Mouse (Mus musculus): ENCODE results near the gene Pagr1a. TPM values are rescaled to one million over a fixed set of nuclear protein-coding genes. Genes with fewer than 3 reads are reported as not detected.
A peak's percentile ranks its signal among the peaks of the same experiment; 100 is the strongest.

Pagr1a gene
- polyA plus RNA-seq, 1 experiment, result 105 TPM

- Histone ChIP-seq H3K27ac (ENCODE audit: insufficient read depth, low read length) (peak overlapping the region; percentile 98), H3K27me3 (ENCODE audit: control insufficient read depth, insufficient read depth, low read length) (no peaks in the 10 kb centered on the region), H3K4me3 (replicated peaks; ENCODE audit: insufficient read depth, low read depth, low read length) (no peak overlapping the region), H3K4me1 (ENCODE audit: control insufficient read depth, insufficient read depth, low read length) (peaks cover 50% of the 10 kb centered on the region)
- peak; percentile 98 to 100 for DNase-seq
- no peak for TF ChIP-seq CTCF (IDR thresholded peaks at IDR 0.05; ENCODE audit: borderline replicate concordance, insufficient read depth, low read depth, low read length)
- 0 out of 2 replicates have a peak, but pooled peaks have one; percentile 28 for TF ChIP-seq POLR2A (IDR thresholded peaks at IDR 0.05; ENCODE audit: borderline replicate concordance, insufficient read depth, low read length)
- WGBS, result 10% methylated on average over 9 of the region's 9 CpGs
These were observed 8.7 kb downstream of the Pagr1a start for GRCm38 (mm10) chr7:127008239-127009019.

GRCm38 (mm10) chr7:127007313-127008024 lies 9.7 kb downstream of the Pagr1a start:
- H3K4me1 ChIP-seq (ENCODE audit: control insufficient read depth, insufficient read depth, low read length), result peaks cover 44% of the 10 kb centered on the region
- H3K27ac ChIP-seq (ENCODE audit: insufficient read depth, low read length), result peak overlapping the region; percentile 97
- peak; percentile 45 to 50 for DNase-seq
- TF ChIP-seq POLR2A (IDR thresholded peaks at IDR 0.05; ENCODE audit: borderline replicate concordance, insufficient read depth, low read length), result no peak
- TF ChIP-seq CTCF (IDR thresholded peaks at IDR 0.05; ENCODE audit: borderline replicate concordance, insufficient read depth, low read depth, low read length), result no peak
- H3K27me3 ChIP-seq (ENCODE audit: control insufficient read depth, insufficient read depth, low read length), result no peaks in the 10 kb centered on the region
- H3K4me3 ChIP-seq (replicated peaks; ENCODE audit: insufficient read depth, low read depth, low read length), result no peak overlapping the region
- 65% methylated on average over 6 of the region's 6 CpGs for WGBS

- no peak for TF ChIP-seq CTCF (IDR thresholded peaks at IDR 0.05; ENCODE audit: borderline replicate concordance, insufficient read depth, low read depth, low read length)
- TF ChIP-seq POLR2A (IDR thresholded peaks at IDR 0.05; ENCODE audit: borderline replicate concordance, insufficient read depth, low read length), result no peak
- no peak for DNase-seq
- no peak overlapping the region for H3K27ac ChIP-seq (ENCODE audit: insufficient read depth, low read length)
- peaks cover 25% of the 10 kb centered on the region for H3K4me1 ChIP-seq (ENCODE audit: control insufficient read depth, insufficient read depth, low read length)
- H3K4me3 ChIP-seq (replicated peaks; ENCODE audit: insufficient read depth, low read depth, low read length), result no peak overlapping the region
- 57% methylated on average over 4 of the region's 4 CpGs for WGBS
- H3K27me3 ChIP-seq (ENCODE audit: control insufficient read depth, insufficient read depth, low read length), result no peaks in the 10 kb centered on the region
These were observed 12.9 kb downstream of the Pagr1a start for GRCm38 (mm10) chr7:127004122-127004875.

GRCm38 (mm10) chr7:127003620-127004019 lies 13.5 kb downstream of the Pagr1a start:
- no peak overlapping the region for H3K4me3 ChIP-seq (replicated peaks; ENCODE audit: insufficient read depth, low read depth, low read length)
- TF ChIP-seq POLR2A (IDR thresholded peaks at IDR 0.05; ENCODE audit: borderline replicate concordance, insufficient read depth, low read length), result no peak
- no peak for TF ChIP-seq CTCF (IDR thresholded peaks at IDR 0.05; ENCODE audit: borderline replicate concordance, insufficient read depth, low read depth, low read length)
- no peak for DNase-seq
- H3K27me3 ChIP-seq (ENCODE audit: control insufficient read depth, insufficient read depth, low read length), result no peaks in the 10 kb centered on the region
- WGBS, result 96% methylated on average over 5 of the region's 5 CpGs
- no peak overlapping the region; the same call in 1 of the 2 replicates for H3K27ac ChIP-seq (ENCODE audit: insufficient read depth, low read length)
- peaks cover 19% of the 10 kb centered on the region for H3K4me1 ChIP-seq (ENCODE audit: control insufficient read depth, insufficient read depth, low read length)

GRCm38 (mm10) chr7:126999568-126999967 lies 17.6 kb downstream of the Pagr1a start:
- 87% methylated on average over 10 of the region's 10 CpGs for WGBS
- Histone ChIP-seq H3K27ac (ENCODE audit: insufficient read depth, low read length) (no peak overlapping the region), H3K4me1 (ENCODE audit: control insufficient read depth, insufficient read depth, low read length) (no peaks in the 10 kb centered on the region), H3K27me3 (ENCODE audit: control insufficient read depth, insufficient read depth, low read length) (no peaks in the 10 kb centered on the region), H3K4me3 (replicated peaks; ENCODE audit: insufficient read depth, low read depth, low read length) (no peak overlapping the region)
- DNase-seq, result no peak
- no peak for TF ChIP-seq CTCF (IDR thresholded peaks at IDR 0.05; ENCODE audit: borderline replicate concordance, insufficient read depth, low read depth, low read length)
- no peak for TF ChIP-seq POLR2A (IDR thresholded peaks at IDR 0.05; ENCODE audit: borderline replicate concordance, insufficient read depth, low read length)

- DNase-seq, result no peak
- Histone ChIP-seq H3K27me3 (ENCODE audit: control insufficient read depth, insufficient read depth, low read length) (no peaks in the 10 kb centered on the region), H3K4me1 (ENCODE audit: control insufficient read depth, insufficient read depth, low read length) (peaks cover 6% of the 10 kb centered on the region; the same call in 1 of the 2 replicates), H3K27ac (ENCODE audit: insufficient read depth, low read length) (no peak overlapping the region), H3K4me3 (replicated peaks; ENCODE audit: insufficient read depth, low read depth, low read length) (no peak overlapping the region)
- 88% methylated on average over 4 of the region's 4 CpGs for WGBS
- TF ChIP-seq POLR2A (IDR thresholded peaks at IDR 0.05; ENCODE audit: borderline replicate concordance, insufficient read depth, low read length) (no peak), CTCF (IDR thresholded peaks at IDR 0.05; ENCODE audit: borderline replicate concordance, insufficient read depth, low read depth, low read length) (no peak)
These were observed 20.7 kb downstream of the Pagr1a start for GRCm38 (mm10) chr7:126996449-126996848.

GRCm38 (mm10) chr7:126988816-126989215 lies 28.3 kb downstream of the Pagr1a start:
- H3K27me3 ChIP-seq (ENCODE audit: control insufficient read depth, insufficient read depth, low read length), result no peaks in the 10 kb centered on the region
- H3K27ac ChIP-seq (ENCODE audit: insufficient read depth, low read length), result no peak overlapping the region
- H3K4me3 ChIP-seq (replicated peaks; ENCODE audit: insufficient read depth, low read depth, low read length), result no peak overlapping the region
- TF ChIP-seq POLR2A (IDR thresholded peaks at IDR 0.05; ENCODE audit: borderline replicate concordance, insufficient read depth, low read length) (no peak), CTCF (IDR thresholded peaks at IDR 0.05; ENCODE audit: borderline replicate concordance, insufficient read depth, low read depth, low read length) (no peak)
- H3K4me1 ChIP-seq (ENCODE audit: control insufficient read depth, insufficient read depth, low read length), result peaks cover 32% of the 10 kb centered on the region
- no peak for DNase-seq
- WGBS, result 68% methylated on average over 8 of the region's 8 CpGs
